Mouse (Mus musculus) cerebellum, adult (tissue): Measurements from ENCODE around the gene Hsd17b6.

Experiments used
- ATAC-seq: cut with Nextera tagmentation; 2 replicates; pipeline ENCODE4 v1.9.2; 2017; ENCODE audit warnings: mild to moderate bottlenecking, moderate library complexity, mixed read lengths; ENCODE audit not compliant: insufficient number of reproducible peaks, low FRiP score, low TSS enrichment

The Hsd17b6 gene

GRCm38 (mm10) chr10:127949596-127950130 is 57.7 kb downstream of the Hsd17b6 start:
- no peak for ATAC-seq

GRCm38 (mm10) chr10:127945432-127946064 is 61.9 kb downstream of the Hsd17b6 start:
- no peak for ATAC-seq
